Mouse (Mus musculus) ovary, adult 2 months (tissue): ENCODE measurements around the gene Cops3. TPM values are rescaled to one million over a fixed set of nuclear protein-coding genes. Genes with fewer than 3 reads are reported as not detected.

Experiments
- polyA plus RNA-seq: library from polyadenylated mRNA; depleted of rRNA; stranded (reverse); fragments of >200 nt; gene quantifications from 2 replicates; pipeline ENCODE4 v1.2.3, GENCODE M21; 2012; rRNA removed

The Cops3 gene
- polyA plus RNA-seq, result 12.2 and 12.7 TPM in 2 replicates

DNA sequence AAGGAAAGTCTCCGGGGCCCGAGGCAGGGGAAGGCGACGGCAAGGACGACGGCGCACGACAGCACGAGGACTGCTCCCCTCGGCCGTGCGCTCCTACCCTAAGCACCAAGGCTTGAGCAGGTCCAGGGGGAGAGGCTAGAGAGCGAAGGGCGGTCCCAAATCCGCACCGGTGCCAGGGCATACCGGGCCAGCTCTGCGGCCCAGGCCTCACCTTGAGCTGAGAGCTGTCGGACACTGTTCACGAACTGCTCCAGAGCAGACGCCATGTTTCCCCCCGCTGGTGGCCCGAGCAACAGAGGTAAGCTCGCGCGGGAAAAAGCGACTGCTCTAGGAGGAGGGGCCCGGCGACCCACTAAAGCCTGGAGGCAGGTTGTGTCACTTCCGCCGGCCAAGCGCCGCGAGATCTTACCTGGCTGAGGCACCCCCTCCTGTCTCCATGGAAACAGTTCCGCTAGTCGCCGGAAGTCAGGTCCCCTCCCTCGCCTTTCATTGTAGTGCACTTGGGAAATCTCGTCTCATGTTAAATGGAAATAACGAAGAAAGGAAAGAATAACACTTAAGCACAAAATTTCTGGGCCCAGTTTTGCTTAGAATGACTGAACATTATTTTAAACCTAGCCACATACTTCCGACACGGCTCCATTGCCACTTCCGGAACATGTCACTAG lies at the start of gene Cops3:
Gene Cops3 (minus strand): TSS at position 380 of the 668 bp plus-strand sequence.

DNA sequence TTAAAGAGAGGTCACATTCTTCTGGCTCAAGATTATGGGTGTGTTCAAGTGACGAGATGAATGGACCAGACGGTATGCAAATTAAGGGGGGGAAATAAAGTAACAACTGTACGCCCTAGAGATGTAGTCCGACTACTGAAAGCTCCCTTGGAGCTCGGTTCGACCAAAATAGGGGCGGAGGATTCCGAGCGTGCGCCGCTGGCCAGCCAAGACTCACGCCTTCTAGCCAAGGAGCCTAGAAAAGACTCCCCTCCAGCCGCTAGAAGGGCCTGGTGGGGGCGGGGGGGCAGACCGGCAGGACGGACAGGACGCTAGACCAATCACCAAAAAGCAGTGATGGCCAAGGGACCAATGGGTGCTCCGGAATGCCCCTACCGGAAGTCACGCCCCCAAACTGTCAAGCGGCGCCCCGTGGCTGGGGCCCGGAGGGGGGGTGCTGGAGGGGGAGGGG lies 605 bp downstream of the Cops3 start, which contains the start of gene Nt5m:
Gene Nt5m (plus strand): TSS at position 440 of the 451 bp plus-strand sequence.

DNA sequence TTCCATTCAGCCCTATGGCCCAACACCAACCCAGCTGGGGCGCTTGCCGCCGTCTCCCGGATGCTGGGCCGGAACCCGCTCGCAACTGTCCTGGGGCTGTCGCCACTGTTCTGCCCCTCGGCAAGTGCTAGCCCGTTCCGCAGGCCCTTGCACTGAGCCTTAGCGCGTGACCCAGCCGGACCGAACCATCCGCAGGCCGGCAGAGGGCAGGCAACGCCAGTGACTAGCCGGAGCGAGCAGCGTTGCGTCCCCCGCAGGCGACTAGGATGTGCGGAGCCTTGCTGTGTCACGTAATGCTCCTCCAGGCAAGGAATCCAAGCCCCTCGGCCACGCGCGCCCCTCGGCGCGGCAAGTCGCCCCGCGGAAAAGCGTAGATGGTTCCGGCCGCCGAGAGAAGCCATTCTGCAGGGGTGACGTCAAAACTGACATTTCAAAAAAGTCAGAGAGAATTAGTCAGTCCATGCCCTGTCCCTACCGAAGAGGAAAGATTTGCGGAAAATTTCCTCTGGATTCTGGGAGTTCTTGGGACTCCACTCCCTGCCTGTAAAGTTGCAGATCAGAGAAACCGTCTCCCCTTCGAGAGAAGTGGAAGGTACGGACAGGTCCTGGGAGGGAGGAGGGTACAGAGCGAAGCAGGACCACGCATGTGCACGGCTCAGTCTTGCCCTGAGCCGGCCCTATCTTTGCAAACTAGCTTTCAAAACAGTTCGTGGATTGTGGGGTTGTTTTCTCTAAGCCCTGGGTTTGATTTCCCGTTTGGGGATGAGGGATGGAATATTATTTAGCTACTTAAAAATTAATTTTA lies 29.8 kb downstream of the Cops3 start, which contains the start of gene Flcn:
Gene Flcn (minus strand): TSS at position 347 of the 805 bp plus-strand sequence.

DNA sequence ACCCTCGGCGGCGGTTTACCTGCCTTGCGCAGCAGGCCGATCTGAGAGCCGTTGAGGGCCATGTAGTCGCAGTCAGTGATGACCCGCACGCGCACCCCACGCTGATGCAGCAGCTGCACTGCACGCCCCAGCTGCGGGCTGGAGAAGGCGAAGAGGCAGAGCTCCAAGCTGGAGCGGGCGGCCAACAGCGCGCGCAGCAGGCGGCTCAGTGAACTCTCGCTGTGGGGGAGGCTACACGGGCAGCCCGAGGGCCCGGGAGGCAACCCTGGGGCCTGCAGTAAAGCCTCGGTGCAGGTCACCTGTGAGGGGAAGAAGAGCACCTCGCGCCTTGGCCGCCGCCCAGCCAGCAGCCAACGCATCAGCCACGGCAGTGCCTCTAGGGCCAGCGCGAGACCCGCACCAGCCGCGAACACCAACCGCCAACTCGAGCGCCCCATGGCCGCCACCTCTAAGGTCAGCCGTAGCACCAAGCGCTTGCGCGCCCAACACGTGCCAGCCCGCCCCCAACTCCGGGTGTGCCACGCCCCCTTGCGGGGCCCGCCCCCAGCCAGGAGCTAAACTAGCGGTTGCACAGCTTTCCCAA lies 52.3 kb downstream of the Cops3 start, which contains the start of gene Pld6:
Gene Pld6 (minus strand): TSS at position 447 of the 583 bp plus-strand sequence.

Other genes with a start within 250 kb of the Cops3 start
- not detected in 2 replicates for gene Olfr223, start 246.5 kb downstream of the Cops3 start, polyA plus RNA-seq
- gene Mprip, start 178.5 kb downstream of the Cops3 start, polyA plus RNA-seq, result 144 TPM in 2 replicates
- 10.1 and 10.7 TPM in 2 replicates for gene Pld6, start 52.2 kb downstream of the Cops3 start, polyA plus RNA-seq
- 53.6 and 58.5 TPM in 2 replicates for gene Flcn, start 29.8 kb downstream of the Cops3 start, polyA plus RNA-seq
- 44.2 and 51.0 TPM in 2 replicates for gene Nt5m, start 391 bp downstream of the Cops3 start, polyA plus RNA-seq
- 42.0 and 47.0 TPM in 2 replicates for gene Med9, start 108.4 kb upstream of the Cops3 start, polyA plus RNA-seq
- gene Rasd1, start 125.1 kb upstream of the Cops3 start, polyA plus RNA-seq, result 63.5 and 67.1 TPM in 2 replicates
- gene Pemt, start 206.7 kb upstream of the Cops3 start, polyA plus RNA-seq, result 32.7 and 35.2 TPM in 2 replicates